Mouse (Mus musculus) kidney, postnatal 10 days (tissue): Measurements from ENCODE around the gene Efs.

Experiments
- DNase-seq: peaks from one replicate; pipeline ENCODE4 v3.0.0; 2021; ENCODE audit warnings: mixed read lengths

Gene Efs

GRCm38 (mm10) chr14:54913343-54913742, 12.6 kb downstream of the Efs start:
- no peak for DNase-seq

- DNase-seq = peak; percentile 87
Observed at GRCm38 (mm10) chr14:54912886-54913285, 13.0 kb downstream of the Efs start, which contains the start of gene Slc22a17. Slc22a17 (minus strand) TSS chr14:54913132.

DNA sequence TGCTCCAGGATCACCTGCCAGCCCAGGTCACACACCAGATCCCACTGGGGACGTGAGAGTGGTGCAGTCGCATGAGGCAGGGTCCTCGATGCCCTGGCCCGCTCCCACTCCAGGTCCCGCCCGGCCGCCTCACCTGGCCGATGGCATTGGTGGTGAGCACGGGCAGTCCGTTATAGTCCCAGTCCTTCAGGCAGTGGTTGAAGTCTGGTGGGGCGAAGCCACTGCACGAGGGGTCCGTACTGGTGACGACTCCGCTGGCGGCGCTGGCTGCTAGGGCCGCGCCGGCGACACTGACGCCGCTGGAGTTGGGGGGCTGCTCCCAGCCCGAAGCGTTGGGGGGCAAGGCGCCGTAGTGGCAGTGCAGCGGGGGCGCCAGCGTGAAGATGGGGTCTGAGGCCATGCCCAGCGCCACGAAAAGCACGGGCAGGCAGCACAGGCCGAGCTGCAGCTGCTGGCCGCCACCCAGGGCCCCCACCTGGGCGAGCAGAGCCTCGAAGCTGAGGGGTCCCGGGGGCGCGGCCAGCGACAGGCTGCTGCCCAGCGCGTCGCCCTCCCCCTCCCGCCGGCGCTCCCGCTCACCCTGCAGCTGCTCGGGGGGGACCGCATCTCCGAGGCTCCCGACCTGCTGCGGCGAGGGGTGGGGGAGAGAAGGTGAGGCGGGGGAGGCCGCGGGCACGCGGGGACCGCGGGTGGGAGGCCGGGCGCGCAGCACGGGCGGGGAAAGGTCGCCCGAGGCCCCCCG, 13.6 kb downstream of the Efs start:
- peak; percentile 59 for DNase-seq

DNA sequence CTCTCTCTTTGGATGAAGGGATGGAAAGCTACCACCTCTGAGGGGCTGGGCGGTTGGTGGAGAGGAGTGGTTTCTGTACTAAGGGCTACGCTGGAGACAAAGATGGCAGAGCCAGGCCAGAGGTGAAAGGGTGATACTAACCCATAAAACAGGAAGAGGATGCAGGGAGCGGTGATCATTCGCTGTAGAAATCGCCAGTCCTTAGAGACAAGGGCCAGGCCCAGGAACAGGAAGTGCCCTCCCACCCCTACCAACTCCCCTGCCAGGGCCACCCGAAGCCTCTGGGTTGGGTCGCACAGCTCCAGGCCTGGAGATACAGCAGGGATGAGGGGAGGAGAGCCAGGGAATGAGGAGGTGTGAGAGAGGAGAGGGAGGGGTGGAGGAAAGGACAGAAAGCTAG, 17.2 kb downstream of the Efs start:
- no peak for DNase-seq

DNA sequence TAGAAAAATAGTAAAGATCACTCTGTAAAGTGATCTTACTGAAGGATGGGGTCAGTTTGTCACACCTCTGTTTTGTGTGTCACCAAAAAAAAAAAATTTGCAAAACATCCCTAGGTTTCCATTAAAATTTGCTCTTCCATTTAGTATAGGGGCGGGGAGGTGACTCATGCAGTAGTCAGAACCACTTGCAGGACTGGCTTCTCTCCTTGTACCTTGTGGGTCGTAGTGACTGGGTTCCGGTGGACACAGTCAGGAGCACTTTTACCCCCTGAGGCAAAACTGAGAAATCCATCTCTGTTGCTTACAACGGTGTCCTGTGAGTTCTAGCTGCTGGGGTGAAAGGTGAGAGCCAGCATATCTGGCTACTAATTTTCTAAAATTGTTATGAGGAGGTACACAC, 22.3 kb downstream of the Efs start:
- DNase-seq = no peak

DNA sequence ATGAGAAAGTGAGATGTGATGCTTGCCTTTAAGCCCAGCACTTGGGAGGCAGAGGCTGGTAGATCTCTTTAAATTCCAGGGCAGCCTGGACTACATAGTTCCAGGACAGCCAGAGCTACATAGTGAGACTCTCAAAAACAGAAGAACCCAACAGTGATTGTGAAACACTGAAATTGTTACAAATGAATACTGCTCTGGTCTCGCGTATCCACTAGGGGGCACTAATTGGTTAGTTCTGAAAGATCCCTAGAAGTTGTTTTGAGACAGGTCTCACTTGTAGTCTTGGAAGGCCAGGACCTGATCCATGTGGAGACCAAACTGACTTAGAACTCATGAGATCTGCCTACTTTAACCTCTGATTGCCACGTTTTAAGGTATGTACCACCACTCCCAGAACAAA, 25.5 kb downstream of the Efs start:
- peak; percentile 83 for DNase-seq

- peak; percentile 28 for DNase-seq
Observed at GRCm38 (mm10) chr14:54897445-54897844, 28.5 kb downstream of the Efs start.

GRCm38 (mm10) chr14:54894296-54895151, 31.4 kb downstream of the Efs start:
- DNase-seq = peak; percentile 79

GRCm38 (mm10) chr14:54893651-54894181, 32.2 kb downstream of the Efs start:
- DNase-seq = peak; percentile 96

DNA sequence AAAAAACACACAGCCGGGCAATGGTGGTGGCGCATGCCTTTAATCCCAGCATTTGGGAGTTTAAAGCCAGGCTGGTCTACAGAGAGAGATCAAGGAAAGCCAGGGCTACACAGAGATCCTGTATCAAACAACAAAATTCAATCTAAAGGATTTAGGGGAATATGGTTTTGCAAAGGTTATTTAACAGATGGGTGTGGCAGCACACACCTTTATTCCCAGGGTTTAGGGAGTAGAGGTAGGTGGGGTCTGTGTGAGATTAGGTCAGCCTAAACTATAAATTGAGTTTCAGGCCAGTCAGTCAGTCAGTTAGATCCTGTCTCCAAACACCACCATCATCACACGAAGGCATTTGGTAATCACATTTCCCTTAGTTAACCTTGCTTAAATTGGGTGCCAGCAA, 33.7 kb downstream of the Efs start, which contains the start of gene Pabpn1:
Gene Pabpn1, plus strand, starts transcription at position 301 of the 400 bp plus-strand sequence.
- DNase-seq = no peak

DNA sequence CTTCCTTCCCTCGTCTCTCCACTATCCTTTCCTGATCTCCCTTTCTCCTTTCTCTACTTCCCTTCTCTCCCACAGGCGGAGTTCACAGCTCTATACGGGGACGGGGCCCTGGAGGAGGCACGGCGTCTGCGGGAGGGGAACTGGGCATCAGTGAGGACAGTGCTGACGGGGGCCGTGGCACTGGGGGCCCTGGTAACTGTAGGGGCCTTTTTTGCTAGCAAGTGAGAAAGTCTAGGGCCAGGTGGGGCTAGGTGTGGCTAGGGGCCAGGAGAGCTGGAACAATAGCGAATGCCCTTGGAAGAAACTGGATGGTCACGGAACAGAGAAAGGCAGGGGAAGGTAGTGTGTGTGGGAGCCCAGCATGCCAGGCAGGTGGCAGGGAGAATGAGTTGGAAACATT, 40.6 kb downstream of the Efs start:
- DNase-seq = no peak

- peak; percentile 38 for DNase-seq
Observed at GRCm38 (mm10) chr14:54884022-54884712, 41.8 kb downstream of the Efs start.

DNA sequence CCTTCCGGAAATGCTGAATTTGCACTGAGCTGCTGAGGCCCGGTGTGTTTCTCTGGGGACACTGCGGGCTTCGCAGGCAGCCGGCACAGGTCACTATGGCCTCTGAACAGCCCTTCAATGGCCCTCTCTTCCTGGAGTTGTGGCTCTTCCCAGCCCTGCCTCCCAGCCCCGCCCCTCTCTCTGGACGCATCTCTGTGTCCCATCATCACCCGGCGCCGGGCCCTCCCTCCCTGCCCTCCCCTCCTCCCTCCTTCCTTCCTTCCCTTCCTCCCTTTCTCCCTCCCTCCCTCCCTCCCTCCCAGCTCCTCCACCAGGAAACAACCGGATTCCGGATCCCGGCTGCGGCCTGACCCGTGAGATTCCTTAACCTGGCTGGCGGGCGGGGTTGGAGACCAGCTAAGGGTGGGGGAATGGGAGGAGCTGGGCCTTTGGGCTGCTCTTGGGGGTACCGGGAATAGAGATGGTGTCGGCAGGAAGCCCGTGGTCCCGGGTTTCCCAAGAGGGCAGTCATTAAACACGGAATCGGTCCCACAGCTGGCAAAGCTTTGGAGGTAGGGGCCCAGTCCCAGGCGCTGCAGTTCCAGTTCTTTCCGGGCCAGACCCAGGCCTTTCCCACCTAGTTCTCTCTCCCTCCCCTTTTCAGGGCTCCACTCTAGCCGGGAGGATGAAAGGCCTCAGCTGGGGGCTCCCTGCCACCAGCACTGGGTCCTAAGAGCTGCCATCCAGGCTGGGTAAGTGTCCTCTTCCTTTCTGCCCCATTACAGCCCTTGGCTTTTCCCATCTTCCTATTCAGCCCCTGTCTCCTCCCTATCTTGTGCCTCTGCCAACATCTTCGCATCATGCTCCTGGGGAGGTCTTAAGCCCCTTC, 42.5 kb downstream of the Efs start, which contains the start of the genes Bcl2l2 and Gm20521:
Gene Bcl2l2, plus strand, starts transcription at position 224 of the 868 bp plus-strand sequence.
Gene Gm20521, plus strand, starts transcription at position 288 of the 868 bp plus-strand sequence.
- DNase-seq = peak; percentile 96

DNA sequence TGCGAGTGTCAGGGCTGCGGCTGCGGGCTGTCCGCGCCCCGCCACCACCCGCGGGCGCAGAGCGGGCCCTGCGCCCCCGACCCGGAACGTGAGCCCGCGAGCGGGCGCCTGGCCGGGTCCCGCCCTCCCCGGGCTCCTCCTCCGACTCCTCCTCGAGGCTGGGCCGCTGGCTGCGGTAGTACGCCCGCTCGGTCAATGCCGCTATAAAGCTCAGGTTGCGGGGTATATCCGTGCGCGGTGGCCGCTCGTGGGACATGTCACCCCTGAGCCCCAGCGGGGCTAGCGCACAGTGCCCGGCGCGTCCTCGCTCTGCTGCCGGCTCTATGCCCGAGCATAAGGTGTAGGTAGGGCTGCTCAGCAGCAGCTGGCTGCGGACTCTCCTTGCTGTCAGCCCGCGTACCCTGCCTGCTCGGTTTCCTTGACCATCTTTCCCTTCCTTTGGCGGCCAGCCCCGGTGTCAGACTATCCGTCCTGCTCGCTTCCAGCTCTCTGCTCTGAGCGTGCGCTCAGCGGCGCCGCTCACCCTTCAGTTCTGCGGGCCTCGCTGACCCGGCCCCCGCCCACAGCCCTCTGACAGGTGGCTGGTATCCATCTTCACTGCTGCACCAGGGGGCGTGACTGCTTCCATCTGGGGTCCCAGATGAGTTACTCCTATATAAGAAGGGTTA, 48.7 kb downstream of the Efs start, which contains the start of gene Ppp1r3e:
Gene Ppp1r3e, minus strand, starts transcription at position 503 of the 668 bp plus-strand sequence.
- DNase-seq = peak; percentile 82

DNA sequence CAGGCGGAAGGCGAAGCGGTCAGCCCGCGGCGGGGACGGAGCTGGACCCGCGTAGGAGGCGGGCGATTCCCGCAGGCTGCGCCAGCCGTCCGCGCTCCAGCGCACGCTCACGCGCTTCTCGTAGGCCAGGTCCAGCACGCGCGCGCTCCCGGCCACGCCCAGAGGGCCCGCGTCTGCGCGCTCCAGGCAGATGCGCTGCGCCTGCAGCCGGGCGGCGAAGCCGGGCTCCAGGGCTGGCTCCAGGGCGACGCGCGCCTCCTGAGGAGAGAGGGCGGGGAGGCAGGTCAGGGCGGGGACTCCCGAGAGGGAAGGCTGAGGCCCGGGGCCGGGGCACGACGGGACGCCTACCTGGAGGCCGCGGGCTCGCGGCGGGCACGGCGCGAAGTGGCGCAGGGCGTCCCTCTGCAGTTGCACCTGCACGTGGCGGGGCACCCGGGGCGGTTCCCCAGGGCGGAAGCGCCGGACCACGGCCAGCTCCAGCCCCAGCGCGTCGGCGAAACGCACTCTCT, 49.3 kb downstream of the Efs start:
- peak; percentile 93 for DNase-seq

DNA sequence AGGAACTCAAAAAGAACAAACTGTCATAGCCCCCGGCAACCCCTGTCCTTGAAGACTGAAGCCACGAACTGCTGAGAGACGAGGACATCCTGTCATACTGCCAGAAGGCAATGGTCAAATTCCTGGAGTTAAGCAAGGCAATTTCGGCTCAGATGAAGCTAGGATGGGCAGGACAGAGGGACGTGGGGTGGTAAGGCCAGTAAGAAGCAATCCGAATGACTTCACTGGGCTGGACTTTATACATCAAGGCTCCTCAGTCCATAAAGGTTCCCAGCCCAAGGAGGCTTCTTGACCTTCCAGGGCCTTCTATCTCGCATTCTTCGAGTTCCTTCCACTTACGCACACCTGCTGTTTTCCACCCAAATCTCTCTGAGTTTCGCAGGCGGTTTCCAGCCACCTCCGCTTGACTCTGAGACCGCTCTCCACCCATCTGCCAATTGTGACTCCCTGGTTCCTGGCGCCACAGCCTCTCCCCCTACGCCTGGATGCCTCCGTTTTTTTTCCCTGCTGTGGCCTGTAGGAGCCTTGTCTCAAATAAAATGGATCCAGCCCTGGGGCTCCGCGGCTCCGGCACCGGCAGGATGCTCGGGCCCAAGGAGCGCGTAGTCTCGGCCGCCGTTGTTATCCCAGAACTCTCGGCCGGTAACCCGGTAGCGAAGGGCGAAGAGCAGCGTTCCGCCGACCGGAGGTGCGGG, 49.9 kb downstream of the Efs start:
- DNase-seq = no peak

- no peak for DNase-seq
Observed at GRCm38 (mm10) chr14:54874165-54874564, 51.8 kb downstream of the Efs start.

GRCm38 (mm10) chr14:54870861-54871260, 55.1 kb downstream of the Efs start, which contains the start of gene Homez:
Homez (minus strand) TSS chr14:54870961.
- DNase-seq = no peak

DNA sequence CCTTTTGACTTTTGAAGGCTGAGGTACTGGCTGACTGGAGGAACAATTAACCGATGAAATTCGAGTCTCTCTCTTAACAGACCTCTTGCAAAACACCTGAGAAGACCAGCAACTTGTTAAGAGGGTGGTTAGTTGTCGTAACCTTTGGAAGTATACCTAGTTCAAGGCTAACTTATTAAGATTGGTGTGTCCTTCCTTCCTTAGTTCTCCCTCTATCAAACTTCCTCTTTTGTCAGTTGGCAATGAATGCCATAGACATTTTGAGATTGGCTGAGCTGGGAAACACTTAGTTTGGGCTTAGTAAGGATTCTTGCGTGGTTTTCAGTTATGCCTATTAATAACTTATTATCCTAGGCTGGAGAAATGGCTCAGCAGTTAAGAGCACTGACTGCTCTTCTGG, 57.9 kb downstream of the Efs start:
- DNase-seq = no peak

DNA sequence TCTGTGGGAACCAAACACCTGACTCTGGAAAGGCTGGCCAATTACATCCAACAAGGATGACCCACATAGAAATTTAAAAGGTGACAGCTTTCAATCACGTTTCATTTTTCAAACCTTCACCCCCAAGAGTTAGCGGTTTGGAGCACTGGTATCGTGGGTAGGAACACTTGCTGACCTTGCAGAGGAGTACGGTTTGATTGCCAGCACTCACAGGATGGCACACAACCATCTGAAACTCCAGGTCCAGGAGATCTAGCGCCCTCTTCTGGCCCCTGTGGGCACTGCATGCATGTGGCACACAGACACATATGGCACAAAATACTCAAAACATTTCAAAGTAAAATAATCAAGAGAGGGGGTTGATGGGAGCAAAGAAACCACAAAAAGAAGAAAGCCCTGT, 59.0 kb downstream of the Efs start:
- DNase-seq = no peak
